Mouse (Mus musculus) hindbrain, embryonic 12.5 days (tissue): Measurements from ENCODE around the gene Retreg1. TPM values are rescaled to one million over a fixed set of nuclear protein-coding genes. Genes with fewer than 3 reads are reported as not detected.

Source experiments
- ATAC-seq: fragments of 200-750 bp; cut with Nextera tagmentation; 2 replicates; pipeline ENCODE4 v1.8.0; 2017; ENCODE audit warnings: moderate TSS enrichment; ENCODE audit not compliant: low FRiP score
- H3K27ac ChIP-seq: fragments of 300-500 bp; sonication (generic); 2 replicates; pipeline ENCODE4 v1.5.1; 2016; ENCODE audit warnings: mild to moderate bottlenecking
- H3K27me3 ChIP-seq: fragments of 300-500 bp; sonication (generic); 2 replicates; pipeline ENCODE4 v1.6.1; 2016; ENCODE audit warnings: mild to moderate bottlenecking
- H3K36me3 ChIP-seq: fragments of 300-500 bp; sonication (generic); 2 replicates; pipeline ENCODE4 v1.6.1; 2016; ENCODE audit warnings: mild to moderate bottlenecking
- H3K4me1 ChIP-seq: fragments of 300-500 bp; sonication (generic); 2 replicates; pipeline ENCODE4 v1.6.1; 2016
- H3K4me2 ChIP-seq: fragments of 300-500 bp; sonication (generic); replicated peaks from 2 replicates; pipeline ENCODE4 v1.6.1; 2016; ENCODE audit warnings: mild to moderate bottlenecking
- H3K4me3 ChIP-seq: fragments of 300-500 bp; sonication (generic); 2 replicates; pipeline ENCODE4 v1.5.1; 2016; ENCODE audit warnings: mild to moderate bottlenecking
- H3K9ac ChIP-seq: fragments of 300-500 bp; sonication (generic); 2 replicates; pipeline ENCODE4 v1.6.1; 2016; ENCODE audit warnings: mild to moderate bottlenecking, moderate library complexity
- H3K9me3 ChIP-seq: fragments of 300-500 bp; sonication (generic); replicated peaks from 2 replicates; pipeline ENCODE4 v1.6.1; 2016; ENCODE audit warnings: mild to moderate bottlenecking
- WGBS: fragments of 180-500 bp; shearing (Covaris S2); methylation state at CpG from one replicate; pipeline ENCODE4 v1.1.7; 2016; 5-methylcytosine and 5-hydroxymethylcytosine counted together
- polyA plus RNA-seq: library from polyadenylated mRNA; unstranded; fragments of >200 nt; fragmentation: Nextera tagmentation; extraction: Ambion mirVana; gene quantifications from 2 replicates; pipeline ENCODE4 v1.2.1, GENCODE M21; 2016

Retreg1 gene
- polyA plus RNA-seq, 1 experiment from 2014 or later: 4.5 TPM

GRCm38 (mm10) chr15:25889927-25890326 lies 46.9 kb downstream of the Retreg1 start:
- WGBS: 95% methylated on average over 5 of the region's 5 CpGs
- H3K9ac ChIP-seq: no peak overlapping the region
- H3K4me2 ChIP-seq: no peak overlapping the region
- no peaks in the 10 kb centered on the region for H3K9me3 ChIP-seq
- no peak overlapping the region for H3K4me3 ChIP-seq
- no peak overlapping the region for H3K27ac ChIP-seq
- ATAC-seq: no peak
- H3K36me3 ChIP-seq: no peaks in the 10 kb centered on the region
- H3K4me1 ChIP-seq: no peaks in the 10 kb centered on the region
- H3K27me3 ChIP-seq: no peaks in the 10 kb centered on the region

DNA sequence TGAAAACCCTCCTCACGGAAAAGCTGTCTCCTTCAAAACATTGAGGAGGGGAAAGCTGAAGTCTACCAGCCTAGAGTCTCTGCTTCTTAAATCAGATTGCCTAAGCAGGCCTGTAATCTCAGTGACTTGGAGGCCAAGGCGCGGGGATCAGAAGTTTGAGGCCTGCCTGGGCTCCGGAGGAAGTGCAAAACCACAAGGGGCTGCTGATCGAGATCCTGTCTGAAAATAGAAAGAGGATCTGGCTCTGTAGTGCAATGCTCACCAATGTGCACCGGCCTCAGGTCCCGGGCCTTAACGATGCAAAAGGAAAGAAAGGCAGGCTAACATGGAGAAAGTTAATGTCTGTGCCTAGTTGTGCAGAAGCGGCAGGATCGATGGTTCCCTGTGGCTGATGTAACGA lies 48.6 kb downstream of the Retreg1 start:
- Histone ChIP-seq H3K9ac (no peak overlapping the region), H3K4me3 (no peak overlapping the region), H3K4me1 (no peaks in the 10 kb centered on the region), H3K27ac (no peak overlapping the region), H3K36me3 (no peaks in the 10 kb centered on the region), H3K9me3 (no peaks in the 10 kb centered on the region), H3K4me2 (no peak overlapping the region), H3K27me3 (no peaks in the 10 kb centered on the region)
- WGBS: 80% methylated on average over 11 of the region's 11 CpGs
- ATAC-seq: no peak

GRCm38 (mm10) chr15:25893327-25893726 lies 50.3 kb downstream of the Retreg1 start:
- no peaks in the 10 kb centered on the region for H3K36me3 ChIP-seq
- no peak overlapping the region for H3K4me3 ChIP-seq
- H3K4me2 ChIP-seq: no peak overlapping the region
- no peak overlapping the region for H3K9ac ChIP-seq
- no peak for ATAC-seq
- H3K27me3 ChIP-seq: no peaks in the 10 kb centered on the region
- no peaks in the 10 kb centered on the region for H3K4me1 ChIP-seq
- no peaks in the 10 kb centered on the region for H3K9me3 ChIP-seq
- H3K27ac ChIP-seq: no peak overlapping the region
- WGBS: 31% methylated on average over 2 of the region's 2 CpGs

DNA sequence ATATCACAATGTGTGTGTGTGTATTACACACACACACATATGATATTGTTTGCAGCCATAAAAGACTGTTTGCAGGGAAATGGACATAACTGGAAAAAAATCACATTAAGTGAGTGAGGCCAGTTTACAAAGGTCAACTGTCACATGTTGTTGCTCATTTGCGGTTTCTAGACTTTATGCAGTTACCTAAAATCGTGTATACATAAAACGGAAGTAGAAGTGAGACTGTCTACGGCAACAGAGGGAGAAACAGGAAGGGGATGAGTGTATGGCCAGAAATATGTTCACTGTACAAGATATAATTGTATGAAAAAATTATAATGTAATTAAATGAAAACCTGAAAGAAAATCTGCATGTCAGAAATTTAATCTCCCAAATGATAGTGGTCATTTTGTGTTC lies 53.8 kb downstream of the Retreg1 start:
- Histone ChIP-seq H3K4me3 (no peak overlapping the region), H3K4me2 (no peak overlapping the region), H3K4me1 (no peaks in the 10 kb centered on the region), H3K9me3 (no peaks in the 10 kb centered on the region), H3K27ac (no peak overlapping the region), H3K27me3 (no peaks in the 10 kb centered on the region), H3K36me3 (no peaks in the 10 kb centered on the region), H3K9ac (no peak overlapping the region)
- 94% methylated on average over 4 of the region's 4 CpGs for WGBS
- ATAC-seq: no peak

GRCm38 (mm10) chr15:25897617-25898016 lies 54.6 kb downstream of the Retreg1 start:
- Histone ChIP-seq H3K9me3 (no peaks in the 10 kb centered on the region), H3K4me3 (no peak overlapping the region), H3K9ac (no peak overlapping the region), H3K4me1 (no peaks in the 10 kb centered on the region), H3K36me3 (no peaks in the 10 kb centered on the region), H3K27ac (no peak overlapping the region), H3K27me3 (no peaks in the 10 kb centered on the region), H3K4me2 (no peak overlapping the region)
- ATAC-seq: no peak
- WGBS: 77% methylated on average over 12 of the region's 12 CpGs

GRCm38 (mm10) chr15:25899021-25899420 lies 56.0 kb downstream of the Retreg1 start:
- H3K4me3 ChIP-seq: no peak overlapping the region
- H3K27me3 ChIP-seq: no peaks in the 10 kb centered on the region
- no peak overlapping the region for H3K27ac ChIP-seq
- H3K9me3 ChIP-seq: no peaks in the 10 kb centered on the region
- no peaks in the 10 kb centered on the region for H3K36me3 ChIP-seq
- H3K4me1 ChIP-seq: no peaks in the 10 kb centered on the region
- H3K9ac ChIP-seq: no peak overlapping the region
- H3K4me2 ChIP-seq: no peak overlapping the region
- 46% methylated on average over 5 of the region's 5 CpGs for WGBS
- no peak for ATAC-seq

DNA sequence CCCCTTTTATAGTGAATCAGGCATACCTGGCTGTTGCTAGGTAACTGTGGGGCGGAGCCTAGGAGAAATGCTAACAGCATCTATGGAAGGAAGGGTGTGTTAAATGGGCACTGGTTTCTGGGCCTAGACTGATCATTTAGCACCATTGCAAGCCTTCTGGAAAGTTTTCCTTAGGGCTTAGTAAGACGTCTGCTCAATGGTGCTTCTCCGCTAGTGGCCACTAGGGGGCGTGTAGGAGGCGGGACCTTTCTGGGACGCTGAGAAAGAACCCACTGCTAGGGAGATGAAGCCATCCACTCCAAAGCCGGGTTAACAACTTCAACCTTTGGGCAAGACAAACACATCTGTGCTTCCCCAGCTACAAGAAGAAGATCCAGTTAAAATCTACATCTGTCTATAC lies 57.6 kb downstream of the Retreg1 start:
- Histone ChIP-seq H3K4me2 (no peak overlapping the region), H3K27ac (no peak overlapping the region), H3K27me3 (no peaks in the 10 kb centered on the region), H3K36me3 (no peaks in the 10 kb centered on the region), H3K4me3 (no peak overlapping the region), H3K9me3 (no peaks in the 10 kb centered on the region), H3K4me1 (no peaks in the 10 kb centered on the region), H3K9ac (no peak overlapping the region)
- 10% methylated on average over 7 of the region's 7 CpGs for WGBS
- ATAC-seq: no peak

- WGBS: 89% methylated on average over 15 of the region's 15 CpGs
Observed at GRCm38 (mm10) chr15:25902931-25903615, 60.1 kb downstream of the Retreg1 start.

GRCm38 (mm10) chr15:25904435-25905021 lies 61.5 kb downstream of the Retreg1 start:
- H3K9me3 ChIP-seq: no peaks in the 10 kb centered on the region
- H3K4me3 ChIP-seq: no peak overlapping the region
- no peaks in the 10 kb centered on the region for H3K27me3 ChIP-seq
- ATAC-seq: no peak
- no peak overlapping the region for H3K27ac ChIP-seq
- no peaks in the 10 kb centered on the region for H3K36me3 ChIP-seq
- WGBS: 92% methylated on average over 14 of the region's 14 CpGs
- no peak overlapping the region for H3K9ac ChIP-seq
- no peak overlapping the region for H3K4me2 ChIP-seq
- no peaks in the 10 kb centered on the region for H3K4me1 ChIP-seq

More at GRCm38 (mm10) chr15:25902931-25903615, 60.1 kb downstream of the Retreg1 start:
- Histone ChIP-seq H3K27ac (no peak overlapping the region), H3K9ac (no peak overlapping the region), H3K4me3 (no peak overlapping the region), H3K36me3 (no peaks in the 10 kb centered on the region), H3K4me1 (no peaks in the 10 kb centered on the region), H3K27me3 (no peaks in the 10 kb centered on the region), H3K9me3 (no peaks in the 10 kb centered on the region), H3K4me2 (no peak overlapping the region)
- ATAC-seq: no peak

- Histone ChIP-seq H3K4me3 (no peak overlapping the region), H3K4me1 (no peaks in the 10 kb centered on the region), H3K27me3 (no peaks in the 10 kb centered on the region), H3K27ac (no peak overlapping the region), H3K9ac (no peak overlapping the region), H3K4me2 (no peak overlapping the region), H3K36me3 (no peaks in the 10 kb centered on the region), H3K9me3 (no peaks in the 10 kb centered on the region)
- 79% methylated on average over 11 of the region's 11 CpGs for WGBS
- ATAC-seq: no peak
Observed at GRCm38 (mm10) chr15:25909783-25910494, 67.0 kb downstream of the Retreg1 start.

- 44% methylated on average over 1 of the region's 1 CpGs for WGBS
- H3K4me2 ChIP-seq: no peak overlapping the region
Observed at GRCm38 (mm10) chr15:25910495-25910865, 67.5 kb downstream of the Retreg1 start.

DNA sequence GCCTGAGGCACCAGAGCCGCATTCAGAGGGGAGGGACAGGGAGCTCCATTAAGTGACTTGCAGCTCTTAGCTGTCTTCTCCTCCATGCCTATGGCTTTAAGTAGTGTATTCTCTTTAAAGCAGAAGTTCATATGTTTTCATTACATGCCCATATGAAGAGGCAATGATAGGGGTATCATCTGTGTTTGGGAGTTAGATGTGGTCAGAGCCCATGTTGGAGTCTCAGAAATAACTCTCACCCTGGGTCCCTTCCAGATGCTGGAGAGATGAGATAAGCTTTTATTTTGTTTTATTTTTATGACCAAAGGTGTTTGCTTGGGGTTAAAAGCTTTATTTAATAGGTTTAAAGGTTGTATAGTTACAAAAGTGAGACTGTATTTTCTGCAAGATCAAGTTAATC lies 67.9 kb downstream of the Retreg1 start:
- 81% methylated on average over 1 of the region's 1 CpGs for WGBS

More at GRCm38 (mm10) chr15:25910495-25910865, 67.5 kb downstream of the Retreg1 start:
- no peaks in the 10 kb centered on the region for H3K36me3 ChIP-seq
- ATAC-seq: no peak
- no peak overlapping the region for H3K4me3 ChIP-seq
- no peak overlapping the region for H3K9ac ChIP-seq
- no peaks in the 10 kb centered on the region for H3K27me3 ChIP-seq
- H3K9me3 ChIP-seq: no peaks in the 10 kb centered on the region
- no peaks in the 10 kb centered on the region; the same call in 1 of the 2 replicates for H3K4me1 ChIP-seq
- H3K27ac ChIP-seq: no peak overlapping the region

More for the DNA sequence above, 67.9 kb downstream of the Retreg1 start:
- H3K9me3 ChIP-seq: no peaks in the 10 kb centered on the region
- no peaks in the 10 kb centered on the region for H3K36me3 ChIP-seq
- no peak overlapping the region for H3K4me3 ChIP-seq
- peaks cover 4% of the 10 kb centered on the region; the same call in 1 of the 2 replicates for H3K4me1 ChIP-seq
- H3K27ac ChIP-seq: no peak overlapping the region
- H3K9ac ChIP-seq: no peak overlapping the region
- ATAC-seq: no peak
- H3K4me2 ChIP-seq: no peak overlapping the region
- no peaks in the 10 kb centered on the region for H3K27me3 ChIP-seq
